Mouse (Mus musculus): ENCODE data around the gene Mettl7b. TPM values are rescaled to one million over a fixed set of nuclear protein-coding genes. Genes with fewer than 3 reads are reported as not detected.

Mettl7b gene
- polyA plus RNA-seq, 1 experiment from 2014 or later = not detected

GRCm38 (mm10) chr10:128917400-128917799 is 43.4 kb downstream of the Mettl7b start:
- Histone ChIP-seq H3K27me3 (replicated peaks; ENCODE audit: control insufficient read depth, insufficient read depth, low read length) (no peaks in the 10 kb centered on the region), H3K4me2 (no peak overlapping the region), H3K36me3 (ENCODE audit: control insufficient read depth, insufficient read depth, low read length) (peaks cover 12% of the 10 kb centered on the region), H3K4me3 (ENCODE audit: low read depth, low read length) (no peak overlapping the region), H3K9ac (ENCODE audit: low read depth, low read length) (no peak overlapping the region), H3K9me3 (ENCODE audit: control insufficient read depth, low read length) (no peaks in the 10 kb centered on the region), H3K4me1 (replicated peaks; ENCODE audit: control insufficient read depth, insufficient read depth, low read length) (peaks cover 4% of the 10 kb centered on the region; the same call in 1 of the 2 replicates), H3K27ac (ENCODE audit: low read depth, low read length) (no peak overlapping the region)
- 90% methylated on average over 6 of the region's 6 CpGs for WGBS
- ATAC-seq (replicated peaks; ENCODE audit: low FRiP score) (no peak), DNase-seq (ENCODE audit: low spot score) (no peak)

GRCm38 (mm10) chr10:128916665-128917064 is 44.1 kb downstream of the Mettl7b start:
- no peak overlapping the region for H3K4me2 ChIP-seq
- no peak overlapping the region for H3K4me3 ChIP-seq (ENCODE audit: low read depth, low read length)
- H3K9ac ChIP-seq (ENCODE audit: low read depth, low read length) = no peak overlapping the region
- no peak for ATAC-seq (replicated peaks; ENCODE audit: low FRiP score)
- peaks cover 12% of the 10 kb centered on the region for H3K36me3 ChIP-seq (ENCODE audit: control insufficient read depth, insufficient read depth, low read length)
- H3K27me3 ChIP-seq (replicated peaks; ENCODE audit: control insufficient read depth, insufficient read depth, low read length) = no peaks in the 10 kb centered on the region
- H3K27ac ChIP-seq (ENCODE audit: low read depth, low read length) = no peak overlapping the region
- 88% methylated on average over 3 of the region's 3 CpGs for WGBS
- DNase-seq (ENCODE audit: low spot score) = no peak
- peaks cover 3% of the 10 kb centered on the region; the same call in 1 of the 2 replicates for H3K4me1 ChIP-seq (replicated peaks; ENCODE audit: control insufficient read depth, insufficient read depth, low read length)
- H3K9me3 ChIP-seq (ENCODE audit: control insufficient read depth, low read length) = no peaks in the 10 kb centered on the region

GRCm38 (mm10) chr10:128915550-128915949 is 45.2 kb downstream of the Mettl7b start:
- H3K36me3 ChIP-seq (ENCODE audit: control insufficient read depth, insufficient read depth, low read length) = peaks cover 12% of the 10 kb centered on the region
- no peak for DNase-seq (ENCODE audit: low spot score)

GRCm38 (mm10) chr10:128913696-128914095 is 47.1 kb downstream of the Mettl7b start:
- peaks cover 3% of the 10 kb centered on the region; the same call in 1 of the 2 replicates for H3K27me3 ChIP-seq (replicated peaks; ENCODE audit: control insufficient read depth, insufficient read depth, low read length)
- H3K4me2 ChIP-seq = no peak overlapping the region
- peaks cover 10% of the 10 kb centered on the region for H3K36me3 ChIP-seq (ENCODE audit: control insufficient read depth, insufficient read depth, low read length)
- H3K9ac ChIP-seq (ENCODE audit: low read depth, low read length) = no peak overlapping the region
- no peaks in the 10 kb centered on the region for H3K9me3 ChIP-seq (ENCODE audit: control insufficient read depth, low read length)
- ATAC-seq (replicated peaks; ENCODE audit: low FRiP score) (no peak), DNase-seq (ENCODE audit: low spot score) (no peak)
- peaks cover 5% of the 10 kb centered on the region for H3K4me1 ChIP-seq (replicated peaks; ENCODE audit: control insufficient read depth, insufficient read depth, low read length)
- H3K4me3 ChIP-seq (ENCODE audit: low read depth, low read length) = no peak overlapping the region
- WGBS = 95% methylated on average over 12 of the region's 12 CpGs
- no peak overlapping the region for H3K27ac ChIP-seq (ENCODE audit: low read depth, low read length)

More at GRCm38 (mm10) chr10:128915550-128915949, 45.2 kb downstream of the Mettl7b start:
- Histone ChIP-seq H3K4me1 (replicated peaks; ENCODE audit: control insufficient read depth, insufficient read depth, low read length) (peaks cover 5% of the 10 kb centered on the region; the same call in 1 of the 2 replicates), H3K4me3 (ENCODE audit: low read depth, low read length) (no peak overlapping the region), H3K27ac (ENCODE audit: low read depth, low read length) (no peak overlapping the region), H3K4me2 (no peak overlapping the region), H3K9ac (ENCODE audit: low read depth, low read length) (no peak overlapping the region), H3K27me3 (replicated peaks; ENCODE audit: control insufficient read depth, insufficient read depth, low read length) (no peaks in the 10 kb centered on the region), H3K9me3 (ENCODE audit: control insufficient read depth, low read length) (no peaks in the 10 kb centered on the region)
- ATAC-seq (replicated peaks; ENCODE audit: low FRiP score) = no peak
- 78% methylated on average over 2 of the region's 2 CpGs for WGBS

- Histone ChIP-seq H3K9me3 (ENCODE audit: control insufficient read depth, low read length) (no peaks in the 10 kb centered on the region), H3K9ac (ENCODE audit: low read depth, low read length) (no peak overlapping the region), H3K36me3 (ENCODE audit: control insufficient read depth, insufficient read depth, low read length) (peaks cover 10% of the 10 kb centered on the region), H3K4me1 (replicated peaks; ENCODE audit: control insufficient read depth, insufficient read depth, low read length) (peaks cover 5% of the 10 kb centered on the region), H3K27me3 (replicated peaks; ENCODE audit: control insufficient read depth, insufficient read depth, low read length) (peaks cover 3% of the 10 kb centered on the region; the same call in 1 of the 2 replicates), H3K27ac (ENCODE audit: low read depth, low read length) (no peak overlapping the region), H3K4me3 (ENCODE audit: low read depth, low read length) (no peak overlapping the region), H3K4me2 (no peak overlapping the region)
- peak; percentile 76 for DNase-seq (ENCODE audit: low spot score)
- 19% methylated on average over 5 of the region's 5 CpGs for WGBS
- ATAC-seq (replicated peaks; ENCODE audit: low FRiP score) = peak; percentile 48; the same call in 1 of the 2 replicates
Observed at GRCm38 (mm10) chr10:128913219-128913618, 47.6 kb downstream of the Mettl7b start.

- Histone ChIP-seq H3K36me3 (ENCODE audit: control insufficient read depth, insufficient read depth, low read length) (peaks cover 7% of the 10 kb centered on the region), H3K9ac (ENCODE audit: low read depth, low read length) (no peak overlapping the region), H3K4me2 (no peak overlapping the region), H3K4me1 (replicated peaks; ENCODE audit: control insufficient read depth, insufficient read depth, low read length) (peaks cover 5% of the 10 kb centered on the region), H3K9me3 (ENCODE audit: control insufficient read depth, low read length) (no peaks in the 10 kb centered on the region), H3K4me3 (ENCODE audit: low read depth, low read length) (no peak overlapping the region), H3K27me3 (replicated peaks; ENCODE audit: control insufficient read depth, insufficient read depth, low read length) (peaks cover 3% of the 10 kb centered on the region; the same call in 1 of the 2 replicates), H3K27ac (ENCODE audit: low read depth, low read length) (no peak overlapping the region)
- ATAC-seq (replicated peaks; ENCODE audit: low FRiP score) (no peak), DNase-seq (ENCODE audit: low spot score) (no peak)
- WGBS = 75% methylated on average over 4 of the region's 4 CpGs
Observed at GRCm38 (mm10) chr10:128912791-128913190, 48.0 kb downstream of the Mettl7b start.

- H3K9ac ChIP-seq (ENCODE audit: low read depth, low read length) = no peak overlapping the region
- H3K9me3 ChIP-seq (ENCODE audit: control insufficient read depth, low read length) = no peaks in the 10 kb centered on the region
- 80% methylated on average over 4 of the region's 4 CpGs for WGBS
- H3K36me3 ChIP-seq (ENCODE audit: control insufficient read depth, insufficient read depth, low read length) = peaks cover 7% of the 10 kb centered on the region
- H3K4me2 ChIP-seq = no peak overlapping the region
- peaks cover 3% of the 10 kb centered on the region; the same call in 1 of the 2 replicates for H3K27me3 ChIP-seq (replicated peaks; ENCODE audit: control insufficient read depth, insufficient read depth, low read length)
- no peak overlapping the region for H3K27ac ChIP-seq (ENCODE audit: low read depth, low read length)
- no peak for DNase-seq (ENCODE audit: low spot score)
- H3K4me1 ChIP-seq (replicated peaks; ENCODE audit: control insufficient read depth, insufficient read depth, low read length) = peaks cover 5% of the 10 kb centered on the region
- ATAC-seq (replicated peaks; ENCODE audit: low FRiP score) = no peak
- no peak overlapping the region for H3K4me3 ChIP-seq (ENCODE audit: low read depth, low read length)
Observed at GRCm38 (mm10) chr10:128912268-128912667, 48.5 kb downstream of the Mettl7b start.

- H3K9me3 ChIP-seq (ENCODE audit: control insufficient read depth, low read length) = no peaks in the 10 kb centered on the region
- H3K36me3 ChIP-seq (ENCODE audit: control insufficient read depth, insufficient read depth, low read length) = peaks cover 7% of the 10 kb centered on the region
- H3K9ac ChIP-seq (ENCODE audit: low read depth, low read length) = no peak overlapping the region
- H3K27ac ChIP-seq (ENCODE audit: low read depth, low read length) = no peak overlapping the region
- H3K4me2 ChIP-seq = peak overlapping the region; percentile 86; the same call in 1 of the 2 replicates
- H3K4me1 ChIP-seq (replicated peaks; ENCODE audit: control insufficient read depth, insufficient read depth, low read length) = peaks cover 5% of the 10 kb centered on the region
- WGBS = 76% methylated on average over 6 of the region's 6 CpGs
- peaks cover 3% of the 10 kb centered on the region; the same call in 1 of the 2 replicates for H3K27me3 ChIP-seq (replicated peaks; ENCODE audit: control insufficient read depth, insufficient read depth, low read length)
- no peak overlapping the region for H3K4me3 ChIP-seq (ENCODE audit: low read depth, low read length)
- DNase-seq (ENCODE audit: low spot score) (no peak), ATAC-seq (replicated peaks; ENCODE audit: low FRiP score) (no peak)
Observed at GRCm38 (mm10) chr10:128911430-128911829, 49.4 kb downstream of the Mettl7b start.
